Mouse (Mus musculus) cerebellum, postnatal 14 days (tissue): ENCODE measurements around the gene Ebf1.

Experiments used
- DNase-seq, 2 experiments: peaks; one replicate each; pipeline ENCODE4 v3.0.0; 2021; ENCODE audit warnings: mixed read lengths in 2 of 2

Ebf1 gene

DNA sequence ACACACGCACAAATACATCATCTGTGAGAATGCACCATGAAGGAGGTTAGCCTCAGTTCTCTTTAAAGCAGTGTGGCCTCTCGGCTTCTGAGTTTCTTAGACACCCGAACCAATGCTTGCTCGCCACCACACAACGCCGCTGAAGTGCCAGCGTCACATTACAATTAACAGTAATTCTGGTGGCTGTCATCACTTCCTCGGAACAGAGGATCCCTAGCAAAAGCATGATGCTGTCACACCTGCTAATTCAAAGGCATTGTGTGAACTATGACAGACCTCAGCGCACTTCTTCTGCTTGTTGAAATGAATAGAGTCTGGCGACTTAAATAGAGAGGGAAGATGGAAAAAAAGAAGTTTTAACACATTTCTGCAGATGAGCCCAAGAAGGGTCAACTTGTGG lies 235.8 kb downstream of the Ebf1 start:
- DNase-seq = no peak

DNA sequence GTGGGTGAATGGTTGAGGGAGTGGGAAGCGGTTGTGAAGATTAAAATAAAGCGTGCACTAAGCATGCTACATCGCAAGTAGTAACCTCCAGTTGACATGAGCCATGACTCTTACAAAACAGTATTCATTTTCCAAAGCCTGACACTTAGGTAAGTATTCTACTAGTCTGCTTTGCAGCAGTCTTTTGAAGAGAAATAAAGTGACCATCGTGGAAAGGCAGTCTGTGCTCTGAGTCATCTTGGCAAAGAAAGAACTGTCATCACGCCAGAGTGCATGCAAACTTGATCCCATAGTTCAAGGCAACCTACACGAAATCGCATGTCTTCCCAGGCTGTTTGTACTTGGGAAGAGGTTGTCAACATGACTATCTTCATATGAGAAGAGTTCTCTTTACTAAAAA lies 237.4 kb downstream of the Ebf1 start:
- DNase-seq = no peak

DNA sequence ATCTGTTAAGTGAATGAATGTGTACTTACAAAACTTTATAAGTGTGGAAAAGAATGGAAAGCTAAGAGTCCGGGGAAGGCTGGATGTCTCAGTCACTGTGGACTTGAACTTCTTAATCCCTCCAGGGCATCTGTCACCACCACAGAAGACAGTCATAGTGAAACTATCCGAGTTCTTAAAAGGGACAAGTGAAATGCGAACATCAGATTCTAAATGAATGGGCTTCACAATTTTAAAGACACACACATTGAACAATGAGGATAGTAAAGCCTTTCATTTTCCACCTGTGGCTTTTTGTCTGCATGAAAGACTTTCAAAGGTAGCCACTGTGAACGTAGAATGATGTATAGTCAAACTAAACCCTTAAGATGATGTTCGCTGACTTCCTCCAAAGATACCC lies 244.0 kb downstream of the Ebf1 start:
- DNase-seq = no peak

DNA sequence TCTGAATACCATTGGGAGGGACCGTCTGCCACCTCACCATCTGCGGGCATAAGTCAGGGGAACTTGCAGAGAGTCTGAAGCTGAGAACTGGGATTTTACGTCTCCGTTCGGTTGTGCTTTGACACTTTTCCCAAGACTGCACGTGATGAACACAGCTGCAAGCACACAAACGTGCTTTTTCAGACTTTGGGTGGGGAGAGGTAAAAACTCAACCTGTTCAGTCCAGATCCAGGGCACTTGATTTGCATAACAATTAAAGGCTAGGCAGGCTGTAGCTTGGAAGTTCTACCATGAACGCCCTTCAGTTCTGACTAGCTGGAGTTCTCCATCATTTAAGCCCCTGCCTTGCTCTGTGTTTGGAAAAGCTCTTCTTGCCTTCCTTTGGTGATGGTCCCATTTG lies 246.8 kb downstream of the Ebf1 start:
- no peak for DNase-seq

DNA sequence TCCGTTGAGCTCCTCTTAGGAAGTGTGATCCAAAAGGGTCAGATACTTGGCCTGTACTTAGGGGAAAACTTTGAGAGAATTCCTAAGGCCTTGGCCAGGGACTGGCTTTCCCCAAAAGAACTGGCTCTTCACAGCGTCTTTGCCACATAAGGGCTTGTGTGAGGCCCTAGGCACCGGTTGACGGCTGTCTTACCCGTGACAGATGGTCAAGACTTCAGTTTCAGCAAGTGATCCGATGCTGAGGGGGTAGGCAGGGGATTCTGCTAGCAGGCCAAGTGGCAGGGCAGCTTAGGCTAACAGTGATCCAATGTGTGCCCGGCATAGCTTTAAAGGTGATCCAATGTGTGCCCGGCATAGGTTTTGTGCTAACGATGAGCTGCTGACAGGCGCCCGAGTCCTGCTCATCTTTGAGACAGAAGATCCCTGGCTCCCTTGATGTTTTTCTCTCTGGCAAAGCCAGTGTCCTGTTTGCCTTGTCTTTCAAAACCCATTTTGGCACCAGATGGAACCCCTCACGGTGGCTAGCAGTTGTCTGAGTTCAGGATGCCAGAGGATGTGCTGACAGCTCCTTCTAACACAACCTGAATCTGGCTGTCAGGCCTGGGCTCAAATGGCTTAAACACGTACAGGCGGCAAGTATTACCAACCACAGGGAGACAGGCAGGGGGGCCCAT lies 249.5 kb downstream of the Ebf1 start:
- peak; percentile 80 to 87 for DNase-seq

DNA sequence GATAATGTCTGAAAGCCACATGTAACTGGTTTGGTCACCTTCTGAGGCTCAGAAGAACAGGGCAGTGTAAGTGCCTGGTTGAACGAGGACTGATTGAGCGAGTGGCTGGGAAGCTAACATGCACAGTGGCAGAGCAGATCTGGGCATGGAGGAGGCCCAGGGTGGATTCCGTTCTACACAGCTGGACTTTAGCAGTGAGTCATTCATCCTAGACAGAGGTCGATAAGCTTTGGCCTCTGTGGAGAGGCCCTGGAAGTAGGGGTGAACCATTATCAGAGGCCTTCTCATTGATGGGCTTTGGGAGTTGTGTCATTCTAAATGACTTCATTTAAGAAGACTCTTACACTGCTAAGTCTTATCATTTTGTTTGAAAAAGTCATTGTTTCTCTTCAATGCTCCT lies 250.3 kb downstream of the Ebf1 start:
- no peak for DNase-seq

DNA sequence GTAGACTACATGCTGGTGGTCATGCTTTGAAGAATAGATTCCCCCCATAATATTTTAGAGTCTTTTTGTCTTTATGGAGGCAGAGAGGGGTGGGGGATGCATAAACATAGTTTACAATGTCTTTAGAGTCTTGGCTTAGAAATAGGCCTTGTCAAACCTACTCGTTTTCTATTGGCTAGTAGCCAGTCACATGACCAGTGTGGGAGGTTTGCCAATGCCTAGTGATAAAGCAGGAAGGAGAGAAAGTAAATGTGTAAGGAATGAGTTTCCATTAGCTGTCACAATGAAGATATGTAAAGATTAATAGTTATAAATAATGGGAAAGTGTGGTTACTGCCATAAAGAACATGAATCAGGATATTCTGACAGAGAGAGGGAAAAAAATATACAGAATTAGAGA lies 256.8 kb downstream of the Ebf1 start:
- DNase-seq = no peak

DNA sequence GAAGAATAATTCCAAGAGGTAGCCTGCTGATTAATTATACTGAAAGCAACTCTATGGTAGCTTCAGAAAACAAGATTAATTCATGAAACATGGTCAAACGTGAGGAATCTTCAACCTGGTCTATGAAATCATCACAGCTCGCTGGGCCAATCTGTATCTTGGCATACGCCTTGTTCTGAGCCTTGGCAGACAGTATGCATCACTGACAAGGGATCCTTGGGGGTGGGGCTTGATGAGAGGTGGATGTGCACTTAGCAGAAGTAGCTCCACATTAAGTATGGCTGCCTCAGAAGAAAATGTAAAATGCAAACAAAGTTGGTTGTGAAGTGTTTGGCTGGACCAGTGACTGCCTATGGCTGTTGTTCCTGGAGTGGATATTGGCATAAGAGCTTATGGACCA lies 258.1 kb downstream of the Ebf1 start:
- DNase-seq = peak; percentile 59 to 65

DNA sequence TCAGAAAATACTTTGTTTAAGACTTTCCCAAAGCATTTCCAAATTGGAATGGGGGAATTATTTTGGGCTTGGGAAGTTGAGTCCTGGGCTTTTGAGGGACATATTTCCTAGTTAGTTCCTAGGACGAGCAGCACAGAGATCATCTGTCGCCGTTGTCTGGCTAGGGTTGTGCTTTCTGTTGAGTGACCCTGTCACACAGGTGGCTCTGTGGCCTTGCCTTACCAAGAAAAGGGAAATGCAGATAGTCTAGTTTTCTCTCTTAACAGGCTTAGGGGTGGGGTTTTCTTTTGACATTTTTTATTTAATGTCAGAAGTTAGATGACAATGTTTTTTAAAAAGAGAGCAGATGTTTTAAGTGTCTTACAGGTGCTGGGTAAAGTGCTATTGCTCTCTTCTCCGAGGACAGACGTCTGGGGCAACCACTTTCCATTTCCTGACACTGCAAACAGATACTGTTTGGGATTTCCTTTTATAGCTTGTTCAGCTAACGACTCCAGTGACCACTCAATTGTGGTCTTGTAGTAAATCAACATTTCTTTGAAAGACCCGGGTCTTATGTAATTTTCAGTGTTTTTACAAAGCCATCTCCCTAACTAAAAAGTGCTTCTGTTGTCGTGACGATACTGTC lies 264.1 kb downstream of the Ebf1 start:
- no peak for DNase-seq

DNA sequence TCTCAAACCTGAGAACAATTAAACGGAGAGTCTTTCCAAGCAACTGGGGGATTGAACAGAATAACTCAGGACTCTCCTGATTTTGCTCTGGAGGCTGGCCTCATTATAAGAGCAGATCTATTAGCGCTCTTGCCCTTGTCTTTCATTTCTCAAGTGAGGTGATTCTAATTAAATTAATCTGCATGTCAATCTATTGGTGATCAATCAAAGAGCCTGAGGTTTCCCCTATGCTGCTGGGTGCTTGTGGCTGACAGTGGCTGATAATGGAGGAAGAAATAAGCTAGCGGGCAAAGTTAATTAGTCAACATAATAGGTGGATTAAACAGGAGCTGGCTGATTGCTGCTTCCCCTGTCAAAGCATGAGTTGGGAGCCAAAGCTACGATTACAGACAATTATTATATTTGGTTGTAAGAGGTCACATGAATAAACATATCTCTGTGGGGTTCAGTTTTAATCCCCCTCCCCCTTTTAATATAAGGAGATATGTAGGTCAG lies 265.4 kb downstream of the Ebf1 start:
- no peak for DNase-seq

DNA sequence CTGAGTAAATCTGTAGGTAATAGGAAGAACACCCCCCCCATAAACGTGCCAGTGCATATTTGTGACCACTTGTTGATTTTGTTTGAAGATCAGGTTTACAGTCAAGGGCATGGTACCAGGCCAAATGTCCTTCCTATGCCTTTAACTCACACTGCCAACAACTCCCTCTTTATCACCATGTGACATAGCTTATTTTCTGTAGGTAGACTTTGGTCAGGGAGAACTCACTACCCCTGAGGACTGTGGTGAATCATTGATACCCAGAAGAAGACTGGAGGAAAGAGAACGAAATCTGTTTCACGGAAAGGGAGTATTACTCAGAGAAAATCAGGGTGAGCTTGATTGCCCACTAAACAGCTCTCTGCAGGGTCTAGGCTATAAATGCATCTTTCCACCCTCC lies 267.2 kb downstream of the Ebf1 start:
- DNase-seq = no peak

DNA sequence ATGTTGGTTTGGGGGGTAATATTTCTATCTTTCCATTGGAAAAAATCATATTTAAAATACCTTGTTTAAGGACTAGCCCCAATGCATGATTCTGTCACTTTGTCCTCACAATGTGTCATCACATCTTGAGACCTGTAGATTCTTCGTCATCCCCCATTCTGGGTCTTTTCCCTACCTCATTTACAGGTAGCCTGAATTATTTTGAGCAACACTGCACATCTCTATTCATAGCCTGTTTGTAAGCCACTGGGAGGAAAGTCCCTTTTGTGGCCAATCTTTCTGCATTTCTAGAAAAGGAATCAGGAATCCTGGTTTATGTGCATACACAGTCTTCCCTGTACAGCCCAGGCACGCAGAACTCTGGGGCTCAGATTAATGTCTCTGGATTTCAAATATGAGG lies 269.8 kb downstream of the Ebf1 start:
- no peak for DNase-seq

DNA sequence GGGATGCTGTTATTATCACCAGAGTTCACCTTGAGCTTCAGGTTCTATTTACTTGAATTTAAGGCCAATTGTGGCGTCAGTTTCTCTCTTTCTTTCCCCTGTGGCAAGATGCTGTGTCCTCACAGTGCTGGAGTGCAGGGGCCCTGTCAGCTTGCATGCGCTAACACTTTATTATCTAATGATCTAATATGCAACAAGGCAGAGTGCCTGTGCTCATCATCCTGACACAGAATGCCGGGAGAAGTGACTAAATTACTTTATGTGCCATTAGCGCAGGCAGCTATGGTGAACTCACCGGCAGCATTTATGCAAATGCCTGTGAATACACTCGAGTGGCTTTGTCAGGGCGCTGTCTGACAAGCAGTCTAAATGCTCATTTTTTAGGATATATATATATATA lies 270.6 kb downstream of the Ebf1 start:
- no peak for DNase-seq

DNA sequence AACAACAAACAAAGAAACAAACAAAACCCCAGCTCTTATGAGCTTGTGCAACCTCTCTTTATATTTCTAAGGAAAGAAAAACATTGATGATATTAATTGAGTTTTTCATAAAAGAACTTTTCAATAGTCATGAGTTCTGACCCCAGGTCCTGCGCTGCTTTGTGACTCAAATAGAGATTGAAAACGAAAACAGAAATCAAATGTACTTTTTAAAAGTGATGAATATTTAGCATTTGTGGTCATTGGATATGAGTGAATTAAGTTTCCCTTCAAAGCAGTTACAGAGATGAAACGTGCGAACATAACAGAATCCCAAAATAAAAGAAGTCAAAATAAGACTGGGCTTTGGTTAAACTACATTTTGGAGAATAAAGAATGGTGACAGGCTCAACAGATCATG lies 271.3 kb downstream of the Ebf1 start:
- no peak for DNase-seq

DNA sequence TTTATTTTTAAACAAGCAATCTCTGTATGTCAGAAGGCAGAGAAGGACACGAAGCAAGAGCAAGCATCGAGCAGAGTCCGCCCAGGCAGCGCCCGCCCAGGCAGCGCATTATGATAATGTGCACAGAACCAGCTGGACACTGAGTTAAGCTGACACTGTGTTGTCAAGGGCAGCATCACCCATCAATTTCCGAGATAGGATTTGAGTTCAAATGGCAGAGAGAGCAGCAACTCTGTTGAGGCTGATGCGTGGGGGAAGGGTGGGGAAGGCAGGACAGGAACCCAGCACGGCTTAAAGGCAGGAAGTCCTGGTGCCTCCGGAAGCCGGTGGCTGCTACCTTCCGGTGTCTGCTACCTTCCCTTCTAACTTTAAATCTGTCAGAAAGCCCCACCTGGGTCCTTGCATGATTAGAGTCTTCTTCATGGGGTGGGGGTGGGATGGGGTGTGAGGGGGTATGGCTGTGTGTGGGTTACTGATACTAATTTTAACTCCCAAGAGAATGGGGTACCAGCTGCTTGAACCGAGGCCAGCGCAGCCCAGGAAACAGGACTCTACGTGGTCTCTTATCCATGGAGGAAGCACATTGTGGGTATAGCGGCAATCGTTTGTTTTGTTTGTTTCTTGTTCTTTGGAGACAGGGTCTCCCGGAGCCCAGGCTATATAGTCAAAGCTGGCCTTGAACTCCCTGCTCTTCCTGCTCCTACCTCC lies 275.9 kb downstream of the Ebf1 start:
- peak; percentile 55 to 59 for DNase-seq

DNA sequence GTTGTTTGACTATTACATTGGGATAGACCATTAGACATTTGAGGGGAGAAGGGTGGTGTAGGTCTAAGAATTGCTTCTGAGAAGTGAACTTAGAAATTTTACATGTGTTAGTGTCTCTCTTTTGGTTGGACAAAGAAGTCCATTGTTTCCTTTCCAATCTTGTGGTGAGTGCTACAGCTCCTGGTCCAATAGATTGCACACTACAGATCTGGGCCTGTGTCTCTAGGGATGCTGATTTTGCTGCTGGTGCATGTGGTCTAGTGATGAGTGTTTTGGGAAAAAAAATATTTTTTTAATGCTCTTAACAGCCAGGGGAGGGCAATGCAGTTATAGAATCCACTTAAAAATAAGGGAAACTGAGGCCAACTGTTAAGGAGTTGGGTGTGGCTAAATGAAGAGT lies 276.9 kb downstream of the Ebf1 start:
- no peak for DNase-seq

DNA sequence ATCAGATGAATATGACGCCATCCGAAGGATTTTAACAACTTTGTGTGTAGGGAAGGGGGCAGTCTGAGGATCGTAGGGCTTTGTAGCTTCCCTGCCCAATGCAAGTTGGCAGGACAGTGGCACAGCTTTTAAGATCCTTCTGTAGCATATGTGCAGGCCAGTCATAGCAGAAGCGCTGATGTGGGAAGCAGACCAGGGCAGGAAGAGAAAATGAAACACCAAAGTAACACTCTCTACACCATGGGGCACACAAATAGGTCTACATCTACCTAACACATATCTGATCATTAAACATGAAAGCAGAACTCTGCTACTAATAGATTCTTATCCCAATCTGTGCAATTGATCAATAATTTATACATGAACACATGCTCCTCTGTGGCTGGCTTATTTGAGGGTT lies 277.7 kb downstream of the Ebf1 start:
- no peak for DNase-seq

DNA sequence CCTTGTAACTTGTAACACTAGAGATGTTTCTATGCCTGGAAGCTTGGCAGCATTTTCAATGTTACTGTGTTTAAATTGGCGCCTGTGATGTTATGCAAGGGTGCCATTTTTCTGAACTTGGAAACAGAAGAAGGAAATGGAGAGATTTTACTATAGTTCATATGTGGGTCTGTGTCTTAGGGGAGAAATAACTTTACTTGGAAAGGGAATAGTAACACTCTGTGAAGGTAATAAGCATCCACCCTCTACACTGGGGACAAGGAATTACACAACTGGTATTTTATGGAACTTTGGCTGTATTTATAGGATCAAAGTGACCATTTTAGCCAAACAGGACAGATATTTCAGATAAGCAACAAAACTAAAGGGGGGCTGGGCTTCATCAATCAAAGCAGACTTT lies 278.8 kb downstream of the Ebf1 start:
- no peak for DNase-seq

DNA sequence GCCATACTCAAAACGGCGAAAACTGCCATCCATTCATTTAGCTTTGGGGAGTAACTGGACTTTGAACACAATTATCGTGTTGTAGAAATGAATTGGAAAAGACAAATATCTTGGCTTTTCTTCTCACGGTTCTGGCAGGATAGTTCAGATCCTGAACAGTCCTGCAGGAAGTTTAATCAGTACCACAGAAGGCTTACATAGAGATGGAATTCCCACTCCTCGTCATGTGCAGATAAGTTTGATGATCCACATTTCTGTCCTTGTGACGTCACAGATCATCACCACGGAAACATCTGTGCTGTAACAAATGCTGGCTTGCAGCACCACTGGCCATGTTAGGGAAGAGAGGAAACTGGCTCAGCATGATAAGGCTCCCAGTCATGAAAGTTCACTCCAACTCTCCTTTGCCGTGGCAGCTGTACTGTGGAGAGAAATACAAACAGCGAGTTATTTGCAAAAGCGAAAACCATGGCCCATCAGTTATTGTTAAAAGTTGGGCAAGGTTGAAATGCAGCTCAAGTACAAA lies 280.1 kb downstream of the Ebf1 start:
- DNase-seq = no peak

DNA sequence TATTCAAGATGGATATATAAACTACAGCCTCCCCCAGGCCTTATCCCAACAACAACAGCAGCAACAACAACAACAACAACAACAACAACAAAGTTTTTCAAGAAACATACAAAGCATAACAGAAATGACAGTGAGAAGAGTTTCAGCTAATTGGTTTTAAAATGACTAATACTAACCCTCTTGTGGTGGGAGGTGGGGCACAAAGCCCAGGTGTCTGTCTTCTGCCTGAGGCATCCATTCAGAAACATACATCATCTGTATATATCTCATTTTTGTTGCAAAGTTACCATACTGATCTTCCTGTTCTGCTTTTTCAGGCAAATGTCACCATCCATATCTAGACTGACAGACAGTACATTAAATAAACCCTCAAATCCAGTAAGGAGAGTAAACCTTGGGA lies 282.4 kb downstream of the Ebf1 start:
- no peak for DNase-seq

DNA sequence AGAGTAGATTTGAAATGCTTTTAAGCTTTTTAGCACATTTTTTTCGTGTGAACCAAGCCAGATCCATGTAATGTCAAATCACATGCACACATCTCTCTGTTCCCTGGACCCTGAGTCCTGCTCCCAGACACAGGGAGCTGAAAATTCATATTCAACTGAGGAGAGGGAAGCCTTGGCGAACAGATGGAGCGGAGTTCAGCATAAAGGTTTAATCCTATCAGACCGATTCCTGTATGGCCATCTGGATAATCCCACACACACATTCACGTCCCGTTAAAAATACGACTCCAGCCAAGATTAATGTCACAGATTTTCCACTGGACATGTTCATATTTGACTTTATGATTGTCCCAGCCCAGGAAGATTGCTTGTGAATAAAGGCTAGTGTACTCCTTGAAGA lies 282.8 kb downstream of the Ebf1 start:
- DNase-seq = peak; percentile 29 to 61

DNA sequence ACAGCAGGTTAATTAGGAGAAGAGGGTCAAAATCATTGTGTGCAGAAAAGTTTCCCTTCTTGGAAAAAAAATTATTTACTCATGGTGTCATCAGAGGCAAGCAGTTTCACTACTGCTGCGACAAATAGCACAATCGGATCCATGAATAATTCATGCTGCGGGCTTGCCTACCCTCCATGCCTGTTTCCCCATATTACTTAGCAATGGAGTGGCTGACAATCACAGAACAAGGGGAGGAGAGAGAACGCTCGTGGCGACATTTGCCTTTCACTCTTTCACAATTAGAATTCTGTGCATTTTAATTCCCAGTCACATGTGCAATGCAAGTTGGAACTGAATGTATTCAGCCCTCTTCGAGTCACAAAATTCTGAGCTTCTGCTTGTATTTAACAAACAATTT lies 283.4 kb downstream of the Ebf1 start:
- peak in 1 of 2 experiments; percentile 25 for DNase-seq

DNA sequence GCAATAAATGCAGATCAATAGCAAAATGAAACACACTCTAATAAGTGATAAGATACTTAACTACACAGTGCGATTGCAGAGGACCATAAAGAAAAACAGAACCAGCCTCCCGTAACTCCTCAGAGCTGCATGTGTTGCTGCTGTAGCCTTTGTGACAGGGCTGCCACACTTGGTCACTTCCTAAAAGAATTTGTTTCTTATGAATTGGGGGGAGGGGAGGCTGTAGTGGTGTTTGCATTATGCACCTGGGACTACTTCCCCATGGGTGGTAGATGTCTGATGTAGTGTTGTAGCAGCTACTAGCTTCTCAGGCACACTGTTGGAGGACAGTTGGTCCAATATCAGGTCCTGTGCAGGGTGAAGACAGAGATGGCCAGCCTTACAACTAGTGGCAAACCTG lies 284.6 kb downstream of the Ebf1 start:
- DNase-seq = no peak

DNA sequence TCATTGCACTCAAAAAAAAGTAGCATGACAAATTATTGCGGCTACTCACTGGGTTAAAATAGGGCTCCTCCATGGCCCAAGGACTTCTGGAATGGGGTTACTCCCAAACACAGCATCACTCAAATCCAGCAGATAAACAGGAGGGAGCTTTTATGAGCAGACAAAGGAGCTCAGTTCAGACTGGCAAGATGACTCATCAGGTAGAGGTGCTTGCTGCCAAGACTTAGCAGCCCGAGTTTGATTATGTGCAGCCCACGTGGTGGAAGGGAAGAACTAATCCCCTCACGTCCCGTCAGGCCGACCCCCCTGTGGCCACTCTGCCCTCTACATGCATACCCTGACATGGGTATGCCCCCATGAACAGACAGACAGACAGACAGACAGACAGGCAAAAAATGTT lies 285.0 kb downstream of the Ebf1 start:
- peak in 1 of 2 experiments; percentile 30 for DNase-seq
